Mouse (Mus musculus) embryonic fibroblast, embryonic 13.5 days (primary cell): ENCODE results near the gene Tspan2.

Source experiments
- CTCF ChIP-seq: IDR thresholded peaks from 2 replicates; pipeline ENCODE4 v1.5.1; 2011; ENCODE audit warnings: mild to moderate bottlenecking, control low read depth, low read length, moderate library complexity, borderline replicate concordance; ENCODE audit not compliant: insufficient read depth
- POLR2A ChIP-seq: IDR thresholded peaks from 2 replicates; pipeline ENCODE4 v1.6.1; 2011; ENCODE audit warnings: low read depth, mild to moderate bottlenecking, control low read depth, low read length, moderate library complexity

- TF ChIP-seq POLR2A (no peak), CTCF (no peak)
Measured at GRCm38 (mm10) chr3:102782618-102783017, 48.3 kb downstream of the Tspan2 start, which contains the start of gene Tshb.
